In genomic region chr11:113076371-113076770, GRCm38 (mm10) we compare ENCODE assay signal across 26 mouse cellular contexts.
DNase-seq lines count a peak whose midpoint lies in the region; ATAC-seq and TF ChIP-seq lines count a peak whose summit lies in the region.
"Had no signal": no experiment of that assay in that cellular context is flagged by ENCODE, and none has a peak within 500 bp of the region (broad histone marks: within the 10 kb centered on the region; RNA-seq: fewer than 3 reads in every experiment).

No protein-coding gene starts in this region.

- no peak overlapping the region for H3K27ac ChIP-seq in liver, adult 2 months (replicated peaks; ENCODE audit: insufficient read depth, low read depth, low read length)
- no peak overlapping the region for H3K27ac ChIP-seq in liver, postnatal 0 days (ENCODE audit: low read depth)
- H3K27ac ChIP-seq: embryonic facial prominence, embryonic 13.5 days; embryonic facial prominence, embryonic 15.5 days; forebrain, embryonic 10.5 days; forebrain, embryonic 12.5 days had no signal

- no peak overlapping the region for H3K9ac ChIP-seq in liver, adult 2 months (ENCODE audit: low read depth, low read length)
- H3K9ac ChIP-seq in liver, postnatal 0 days (replicated peaks), result no peak overlapping the region
- H3K9ac ChIP-seq: embryonic facial prominence, embryonic 13.5 days; embryonic facial prominence, embryonic 15.5 days; forebrain, embryonic 12.5 days had no signal

- peak; percentile 20 for DNase-seq in kidney, adult 11 months
- DNase-seq in kidney, postnatal 25 days, result no peak
- DNase-seq in kidney, adult 9 months, result peak; percentile 56
- no peak for DNase-seq in kidney, postnatal 4 days
- DNase-seq in liver, adult 2 months (ENCODE audit: extremely low read depth, low read depth, low spot score), result peak; percentile 86
- DNase-seq in liver, postnatal 0 days, result no peak
- DNase-seq: adrenal gland, adult 2 months; adrenal gland, postnatal 10 days; adrenal gland, postnatal 25 days; B cell, adult 2 months; cerebellum, adult 11 months; cerebellum, adult 18-20 months; cerebellum, adult 8-10 months; cerebellum, adult 9-11 months; cerebellum, postnatal 14 days; cerebellum, postnatal 36 days; embryo, embryonic 11 days had no signal

- TF ChIP-seq POLR2A in liver, adult 2 months (IDR thresholded peaks at IDR 0.05; ENCODE audit: extremely low read depth, insufficient read depth, low read length), result no peak

- H3K79me2 ChIP-seq in liver, adult 2 months (ENCODE audit: control insufficient read depth, insufficient read depth, low read length), result no peaks in the 10 kb centered on the region

- H3K4me1 ChIP-seq in liver, adult 2 months (ENCODE audit: control insufficient read depth, insufficient read depth, low read length), result peaks cover 4% of the 10 kb centered on the region
- no peaks in the 10 kb centered on the region for H3K4me1 ChIP-seq in liver, postnatal 0 days (ENCODE audit: insufficient read depth)
- H3K4me1 ChIP-seq: embryonic facial prominence, embryonic 15.5 days had no signal

- no peak for ATAC-seq in liver, postnatal 0 days
- ATAC-seq: CD4-positive, CD25-positive, alpha-beta regulatory T cell, adult 4 months; forebrain, embryonic 14.5 days; forebrain, embryonic 16.5 days had no signal

- no peaks in the 10 kb centered on the region for H3K36me3 ChIP-seq in liver, adult 2 months (ENCODE audit: control insufficient read depth, insufficient read depth, low read length)
- no peaks in the 10 kb centered on the region for H3K36me3 ChIP-seq in liver, postnatal 0 days (replicated peaks; ENCODE audit: insufficient read depth, low read length)
- H3K36me3 ChIP-seq: embryonic facial prominence, embryonic 13.5 days; embryonic facial prominence, embryonic 15.5 days; forebrain, embryonic 10.5 days; forebrain, embryonic 12.5 days had no signal

- H3K4me2 ChIP-seq in liver, postnatal 0 days (ENCODE audit: low read depth, low read length), result no peak overlapping the region
- H3K4me2 ChIP-seq: embryonic facial prominence, embryonic 13.5 days; embryonic facial prominence, embryonic 15.5 days; forebrain, embryonic 12.5 days had no signal

- H3K4me3 ChIP-seq in liver, adult 2 months (ENCODE audit: insufficient read depth, low read depth, low read length), result no peak overlapping the region
- H3K4me3 ChIP-seq in liver, postnatal 0 days (ENCODE audit: low read depth, low read length), result no peak overlapping the region
- H3K4me3 ChIP-seq: embryonic facial prominence, embryonic 13.5 days; embryonic facial prominence, embryonic 15.5 days; erythroblast, embryonic 14.5 days; forebrain, embryonic 10.5 days; forebrain, embryonic 12.5 days had no signal

- no peak for TF ChIP-seq CTCF in liver, adult 2 months (IDR thresholded peaks at IDR 0.05; ENCODE audit: low read depth, low read length)
- TF ChIP-seq CTCF in liver, postnatal 0 days (IDR thresholded peaks at IDR 0.05; ENCODE audit: low read depth), result no peak

- H3K27me3 ChIP-seq in liver, adult 2 months (ENCODE audit: control insufficient read depth, insufficient read depth, low read length), result no peaks in the 10 kb centered on the region
- no peaks in the 10 kb centered on the region for H3K27me3 ChIP-seq in liver, postnatal 0 days (ENCODE audit: insufficient read depth, low read length)
- H3K27me3 ChIP-seq: CH12.LX; embryonic facial prominence, embryonic 13.5 days; embryonic facial prominence, embryonic 15.5 days; forebrain, embryonic 12.5 days had no signal

- TF ChIP-seq EP300 in liver, postnatal 0 days (IDR thresholded peaks at IDR 0.05; ENCODE audit: low read depth), result no peak

- 0 out of 2 replicates have a peak, but pooled peaks cover 2% of the 10 kb centered on the region for H3K9me3 ChIP-seq in liver, postnatal 0 days (ENCODE audit: low read length)
- H3K9me3 ChIP-seq: embryonic facial prominence, embryonic 13.5 days; embryonic facial prominence, embryonic 15.5 days; forebrain, embryonic 12.5 days had no signal

- 52% methylated on average over 4 of the region's 4 CpGs for WGBS in liver, adult 2 months
- WGBS in liver, postnatal 0 days (ENCODE audit: insufficient replicate concordance), result 86% methylated on average over 4 of the region's 4 CpGs

Comparison
In these comparisons a context has a peak if more than half of its experiments do, and no peak if none do; other contexts are left out.
1. DNase-seq: peak in kidney, adult 11 months (single experiment), kidney, adult 9 months (single experiment) and liver, adult 2 months (single experiment); none in kidney, postnatal 25 days (0 of 2), kidney, postnatal 4 days (0 of 2) and liver, postnatal 0 days (single experiment).